Mouse (Mus musculus): ENCODE measurements around the gene Spock2. TPM values are rescaled to one million over a fixed set of nuclear protein-coding genes. Genes with fewer than 3 reads are reported as not detected.
A peak's percentile ranks its signal among the peaks of the same experiment; 100 is the strongest.
"Not testable (repeated sequence)": the region's sequence is repeated elsewhere in the genome, so short reads cannot be mapped to it uniquely, and the experiment has no call there.

Spock2 gene
- total and polyA plus RNA-seq, 2 experiments from 2014 or later = 5.2 to 18.4 TPM

GRCm38 (mm10) chr10:60136935-60137334 is 30.9 kb downstream of the Spock2 start:
- 69% methylated on average over 7 of the region's 7 CpGs for WGBS

GRCm38 (mm10) chr10:60138680-60139079 is 32.7 kb downstream of the Spock2 start:
- no peaks in the 10 kb centered on the region for H3K4me1 ChIP-seq (ENCODE audit: control insufficient read depth, insufficient read depth)
- no peak for TF ChIP-seq CTCF (IDR thresholded peaks at IDR 0.05; ENCODE audit: low read depth)
- no peak for TF ChIP-seq EP300 (IDR thresholded peaks at IDR 0.05; ENCODE audit: low read depth)
- peaks cover 3% of the 10 kb centered on the region; the same call in 1 of the 2 replicates for H3K27me3 ChIP-seq (ENCODE audit: control insufficient read depth, insufficient read depth, low read length)
- no peak overlapping the region for H3K4me3 ChIP-seq (ENCODE audit: low read depth, low read length)
- no peak for DNase-seq (ENCODE audit: low spot score)
- no peaks in the 10 kb centered on the region; the same call in 1 of the 2 replicates for H3K9me3 ChIP-seq (replicated peaks; ENCODE audit: control insufficient read depth, low read length)
- no peaks in the 10 kb centered on the region for H3K36me3 ChIP-seq (replicated peaks; ENCODE audit: control insufficient read depth, insufficient read depth, low read length)
- no peak overlapping the region for H3K4me2 ChIP-seq (ENCODE audit: low read depth, low read length)
- WGBS = 72% methylated on average over 5 of the region's 5 CpGs
- no peak for ATAC-seq (ENCODE audit: insufficient read depth, low read depth)
- H3K27ac ChIP-seq (ENCODE audit: low read depth) = no peak overlapping the region
- H3K9ac ChIP-seq (replicated peaks; ENCODE audit: low read depth, low read length) = no peak overlapping the region

More at GRCm38 (mm10) chr10:60136935-60137334, 30.9 kb downstream of the Spock2 start:
- Histone ChIP-seq H3K27me3 (ENCODE audit: control insufficient read depth, insufficient read depth, low read length) (no peaks in the 10 kb centered on the region; the same call in 1 of the 2 replicates), H3K36me3 (replicated peaks; ENCODE audit: control insufficient read depth, insufficient read depth, low read length) (no peaks in the 10 kb centered on the region), H3K9ac (replicated peaks; ENCODE audit: low read depth, low read length) (no peak overlapping the region), H3K4me3 (ENCODE audit: low read depth, low read length) (no peak overlapping the region), H3K4me2 (ENCODE audit: low read depth, low read length) (no peak overlapping the region), H3K9me3 (replicated peaks; ENCODE audit: control insufficient read depth, low read length) (no peaks in the 10 kb centered on the region; the same call in 1 of the 2 replicates), H3K4me1 (ENCODE audit: control insufficient read depth, insufficient read depth) (no peaks in the 10 kb centered on the region), H3K27ac (ENCODE audit: low read depth) (no peak overlapping the region)
- DNase-seq (ENCODE audit: low spot score) (no peak), ATAC-seq (ENCODE audit: insufficient read depth, low read depth) (no peak)
- no peak for TF ChIP-seq CTCF (IDR thresholded peaks at IDR 0.05; ENCODE audit: low read depth)
- no peak for TF ChIP-seq EP300 (IDR thresholded peaks at IDR 0.05; ENCODE audit: low read depth)

GRCm38 (mm10) chr10:60140751-60141150 is 34.7 kb downstream of the Spock2 start:
- H3K4me2 ChIP-seq (ENCODE audit: low read depth, low read length) = no peak overlapping the region
- 0 out of 2 replicates have a peak, but pooled peaks cover 3% of the 10 kb centered on the region for H3K27me3 ChIP-seq (ENCODE audit: control insufficient read depth, insufficient read depth, low read length)
- H3K9me3 ChIP-seq (replicated peaks; ENCODE audit: control insufficient read depth, low read length) = no peaks in the 10 kb centered on the region; the same call in 1 of the 2 replicates
- no peaks in the 10 kb centered on the region for H3K36me3 ChIP-seq (replicated peaks; ENCODE audit: control insufficient read depth, insufficient read depth, low read length)
- no peak overlapping the region for H3K27ac ChIP-seq (ENCODE audit: low read depth)
- no peak for TF ChIP-seq CTCF (IDR thresholded peaks at IDR 0.05; ENCODE audit: low read depth)
- TF ChIP-seq EP300 (IDR thresholded peaks at IDR 0.05; ENCODE audit: low read depth) = no peak
- H3K9ac ChIP-seq (replicated peaks; ENCODE audit: low read depth, low read length) = no peak overlapping the region
- no peaks in the 10 kb centered on the region for H3K4me1 ChIP-seq (ENCODE audit: control insufficient read depth, insufficient read depth)
- no peak overlapping the region for H3K4me3 ChIP-seq (ENCODE audit: low read depth, low read length)
- ATAC-seq (ENCODE audit: insufficient read depth, low read depth) (no peak), DNase-seq (ENCODE audit: low spot score) (no peak)
- 86% methylated on average over 4 of the region's 4 CpGs for whole genome bisulfite sequencing

GRCm38 (mm10) chr10:60141656-60142160 is 35.7 kb downstream of the Spock2 start:
- no peak overlapping the region for H3K4me2 ChIP-seq (ENCODE audit: low read depth, low read length)
- ATAC-seq (ENCODE audit: insufficient read depth, low read depth) (no peak), DNase-seq (ENCODE audit: low spot score) (no peak)
- H3K27me3 ChIP-seq (ENCODE audit: control insufficient read depth, insufficient read depth, low read length) = 0 out of 2 replicates have a peak, but pooled peaks cover 3% of the 10 kb centered on the region
- H3K4me1 ChIP-seq (ENCODE audit: control insufficient read depth, insufficient read depth) = no peaks in the 10 kb centered on the region
- no peaks in the 10 kb centered on the region; the same call in 1 of the 2 replicates for H3K9me3 ChIP-seq (replicated peaks; ENCODE audit: control insufficient read depth, low read length)
- no peak overlapping the region for H3K9ac ChIP-seq (replicated peaks; ENCODE audit: low read depth, low read length)
- TF ChIP-seq CTCF (IDR thresholded peaks at IDR 0.05; ENCODE audit: low read depth) = no peak
- TF ChIP-seq EP300 (IDR thresholded peaks at IDR 0.05; ENCODE audit: low read depth) = no peak
- H3K4me3 ChIP-seq (ENCODE audit: low read depth, low read length) = no peak overlapping the region
- no peak overlapping the region for H3K27ac ChIP-seq (ENCODE audit: low read depth)
- H3K36me3 ChIP-seq (replicated peaks; ENCODE audit: control insufficient read depth, insufficient read depth, low read length) = no peaks in the 10 kb centered on the region
- 88% methylated on average over 3 of the region's 3 CpGs for WGBS

GRCm38 (mm10) chr10:60147510-60148047 is 41.6 kb downstream of the Spock2 start:
- WGBS = 42% methylated on average over 10 of the region's 10 CpGs
- H3K9me3 ChIP-seq (replicated peaks; ENCODE audit: control insufficient read depth, low read length) = not testable (repeated sequence)

GRCm38 (mm10) chr10:60148087-60148486 is 42.1 kb downstream of the Spock2 start:
- Histone ChIP-seq H3K27me3 (ENCODE audit: control insufficient read depth, insufficient read depth, low read length) (0 out of 2 replicates have a peak, but pooled peaks cover 2% of the 10 kb centered on the region), H3K4me3 (ENCODE audit: low read depth, low read length) (no peak overlapping the region), H3K4me2 (ENCODE audit: low read depth, low read length) (no peak overlapping the region), H3K27ac (ENCODE audit: low read depth) (no peak overlapping the region), H3K9ac (replicated peaks; ENCODE audit: low read depth, low read length) (no peak overlapping the region), H3K9me3 (replicated peaks; ENCODE audit: control insufficient read depth, low read length) (no peaks in the 10 kb centered on the region), H3K36me3 (replicated peaks; ENCODE audit: control insufficient read depth, insufficient read depth, low read length) (no peaks in the 10 kb centered on the region), H3K4me1 (ENCODE audit: control insufficient read depth, insufficient read depth) (no peaks in the 10 kb centered on the region)
- DNase-seq (ENCODE audit: low spot score) = peak; percentile 67
- no peak for TF ChIP-seq EP300 (IDR thresholded peaks at IDR 0.05; ENCODE audit: low read depth)
- peak; percentile 95 for TF ChIP-seq CTCF (IDR thresholded peaks at IDR 0.05; ENCODE audit: low read depth)
- ATAC-seq (ENCODE audit: insufficient read depth, low read depth) = peak; percentile 69
- under 1% methylated on average over 5 of the region's 5 CpGs for WGBS

More at GRCm38 (mm10) chr10:60147510-60148047, 41.6 kb downstream of the Spock2 start:
- not testable (repeated sequence) for H3K4me1 ChIP-seq (ENCODE audit: control insufficient read depth, insufficient read depth); H3K36me3 ChIP-seq (replicated peaks; ENCODE audit: control insufficient read depth, insufficient read depth, low read length); H3K4me2 ChIP-seq (ENCODE audit: low read depth, low read length); DNase-seq (ENCODE audit: low spot score); H3K9ac ChIP-seq (replicated peaks; ENCODE audit: low read depth, low read length); H3K27me3 ChIP-seq (ENCODE audit: control insufficient read depth, insufficient read depth, low read length); H3K4me3 ChIP-seq (ENCODE audit: low read depth, low read length); ATAC-seq (ENCODE audit: insufficient read depth, low read depth); H3K27ac ChIP-seq (ENCODE audit: low read depth)
